Mouse (Mus musculus) bone marrow macrophage, adult 2 months (primary cell): Measurements from ENCODE around the gene Cep83. TPM values are rescaled to one million over a fixed set of nuclear protein-coding genes. Genes with fewer than 3 reads are reported as not detected.

Source experiments
- H3K27ac ChIP-seq: 2 replicates; pipeline ENCODE4 v1.5.1; 2012; ENCODE audit warnings: low read depth, low read length; ENCODE audit not compliant: insufficient read depth
- H3K4me1 ChIP-seq: 2 replicates; pipeline ENCODE4 v1.6.1; 2012; ENCODE audit warnings: low read length; ENCODE audit not compliant: control insufficient read depth, insufficient read depth
- H3K4me3 ChIP-seq: 2 replicates; pipeline ENCODE4 v1.5.1; 2012; ENCODE audit warnings: mild to moderate bottlenecking, low read length, moderate library complexity; ENCODE audit not compliant: insufficient read depth
- CTCF ChIP-seq: IDR thresholded peaks from 2 replicates; pipeline ENCODE4 v1.5.1; 2012; ENCODE audit warnings: low read depth, mild to moderate bottlenecking, low read length, moderate library complexity
- POLR2A ChIP-seq: IDR thresholded peaks from 2 replicates; pipeline ENCODE4 v1.6.1; 2012; ENCODE audit warnings: mild to moderate bottlenecking, low read depth, low read length, borderline replicate concordance
- polyA plus RNA-seq: library from polyadenylated mRNA; stranded (reverse); fragments of >200 nt; gene quantifications from 2 replicates; pipeline ENCODE4 v1.2.4, GENCODE M21; 2012; ENCODE audit not compliant: missing spikeins, insufficient read depth, insufficient read length

The Cep83 gene
- polyA plus RNA-seq, 1 experiment, result 26.4 TPM

- no peak overlapping the region for H3K4me3 ChIP-seq
- 0 out of 2 replicates have a peak overlapping the region, but pooled peaks have one; percentile 38 for H3K27ac ChIP-seq
- H3K4me1 ChIP-seq, result peaks cover 5% of the 10 kb centered on the region
- TF ChIP-seq CTCF (no peak), POLR2A (no peak)
Observed at GRCm38 (mm10) chr10:94771496-94771895, 83.0 kb downstream of the Cep83 start.

GRCm38 (mm10) chr10:94777576-94777975 is 89.1 kb downstream of the Cep83 start:
- TF ChIP-seq POLR2A (no peak), CTCF (no peak)
- no peak overlapping the region for H3K27ac ChIP-seq
- H3K4me3 ChIP-seq, result no peak overlapping the region
- no peaks in the 10 kb centered on the region for H3K4me1 ChIP-seq

GRCm38 (mm10) chr10:94779319-94779718 is 90.9 kb downstream of the Cep83 start:
- no peak overlapping the region for H3K4me3 ChIP-seq
- no peaks in the 10 kb centered on the region for H3K4me1 ChIP-seq
- TF ChIP-seq CTCF (no peak), POLR2A (no peak)
- H3K27ac ChIP-seq, result no peak overlapping the region

- Histone ChIP-seq H3K4me3 (no peak overlapping the region), H3K27ac (no peak overlapping the region), H3K4me1 (no peaks in the 10 kb centered on the region)
- TF ChIP-seq CTCF, result no peak
- no peak for TF ChIP-seq POLR2A
Observed at GRCm38 (mm10) chr10:94780618-94781262, 92.3 kb downstream of the Cep83 start.

- peaks cover 3% of the 10 kb centered on the region for H3K4me1 ChIP-seq
- TF ChIP-seq CTCF (no peak), POLR2A (no peak)
- no peak overlapping the region for H3K4me3 ChIP-seq
- H3K27ac ChIP-seq, result no peak overlapping the region
Observed at GRCm38 (mm10) chr10:94789205-94789604, 100.8 kb downstream of the Cep83 start.

GRCm38 (mm10) chr10:94793914-94794313 is 105.5 kb downstream of the Cep83 start:
- H3K4me3 ChIP-seq, result no peak overlapping the region
- peaks cover 6% of the 10 kb centered on the region for H3K4me1 ChIP-seq
- TF ChIP-seq CTCF (no peak), POLR2A (no peak)
- H3K27ac ChIP-seq, result no peak overlapping the region

GRCm38 (mm10) chr10:94794666-94795244 is 106.3 kb downstream of the Cep83 start:
- H3K27ac ChIP-seq, result no peak overlapping the region
- TF ChIP-seq CTCF, result no peak
- TF ChIP-seq POLR2A, result no peak

GRCm38 (mm10) chr10:94798128-94798527 is 109.7 kb downstream of the Cep83 start:
- Histone ChIP-seq H3K27ac (no peak overlapping the region), H3K4me1 (peaks cover 6% of the 10 kb centered on the region), H3K4me3 (no peak overlapping the region)
- TF ChIP-seq POLR2A (no peak), CTCF (no peak)

More at GRCm38 (mm10) chr10:94794666-94795244, 106.3 kb downstream of the Cep83 start:
- peaks cover 6% of the 10 kb centered on the region for H3K4me1 ChIP-seq
- H3K4me3 ChIP-seq, result no peak overlapping the region

GRCm38 (mm10) chr10:94799485-94800239 is 111.2 kb downstream of the Cep83 start:
- no peak overlapping the region for H3K27ac ChIP-seq
- H3K4me3 ChIP-seq, result no peak overlapping the region
- no peak for TF ChIP-seq POLR2A
- TF ChIP-seq CTCF, result no peak
- peaks cover 1% of the 10 kb centered on the region for H3K4me1 ChIP-seq
